Mouse (Mus musculus): ENCODE data around the gene Parp16. TPM values are rescaled to one million over a fixed set of nuclear protein-coding genes. Genes with fewer than 3 reads are reported as not detected.

Parp16 gene
- polyA plus RNA-seq, 1 experiment: 16.3 TPM

- Histone ChIP-seq H3K27me3 (ENCODE audit: control insufficient read depth, insufficient read depth, low read length) (no peaks in the 10 kb centered on the region), H3K4me1 (ENCODE audit: control insufficient read depth, insufficient read depth, insufficient read length, low read length) (no peaks in the 10 kb centered on the region), H3K36me3 (ENCODE audit: control insufficient read depth, insufficient read depth, low read length) (no peaks in the 10 kb centered on the region), H3K4me3 (ENCODE audit: low read depth, low read length) (no peak overlapping the region), H3K27ac (ENCODE audit: insufficient read depth, low read depth, low read length) (no peak overlapping the region)
- TF ChIP-seq POLR2A (IDR thresholded peaks at IDR 0.05; ENCODE audit: low read depth, low read length): no peak
- TF ChIP-seq CTCF (IDR thresholded peaks at IDR 0.05; ENCODE audit: extremely low read depth, insufficient read length, insufficient replicate concordance, low read depth, low read length): no peak
- 41% methylated on average over 9 of the region's 9 CpGs for WGBS
These were observed 49.1 kb downstream of the Parp16 start for GRCm38 (mm10) chr9:65244036-65244806.

DNA sequence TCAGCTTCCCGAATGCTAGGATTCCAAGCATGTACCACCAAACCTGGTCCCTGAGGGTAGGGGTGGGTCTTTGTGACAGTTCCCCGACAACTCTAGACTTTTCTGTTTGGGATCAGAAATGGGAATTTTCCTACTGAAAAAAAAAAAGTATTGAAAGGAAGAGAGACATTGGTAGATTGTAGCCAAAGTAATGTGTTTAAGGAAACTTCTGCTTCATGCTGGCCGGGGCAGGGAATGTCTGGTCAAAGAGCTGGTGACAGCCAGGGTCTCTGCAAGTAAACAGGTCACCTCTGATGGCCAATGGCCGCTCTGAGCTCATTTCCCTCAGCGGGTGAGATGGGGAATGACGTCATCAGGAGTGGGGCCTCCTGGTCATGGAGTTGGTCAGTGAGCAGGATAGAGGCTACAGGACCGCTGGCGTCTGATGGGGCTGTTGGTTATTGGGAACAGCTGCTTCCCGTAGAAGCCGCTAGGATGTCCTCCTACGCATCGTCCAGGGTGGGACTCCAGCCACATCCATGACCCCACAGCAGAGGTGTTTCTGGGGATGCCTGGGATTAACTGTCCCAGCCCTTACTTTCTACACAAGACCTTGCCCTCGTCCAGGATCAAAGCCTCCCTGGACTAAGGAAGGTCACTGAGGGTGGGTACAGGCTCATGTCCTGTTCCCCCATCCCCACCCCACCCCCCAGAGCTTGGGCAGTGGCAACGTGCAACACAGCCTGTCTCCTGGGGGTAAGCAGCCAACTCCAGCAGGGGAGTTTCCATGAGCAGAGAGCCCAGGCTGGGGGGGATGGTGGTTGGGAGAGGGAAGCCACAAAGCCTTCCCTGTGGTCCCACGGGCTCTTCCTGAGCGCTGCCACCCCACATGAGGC lies 52.6 kb downstream of the Parp16 start:
- 72% methylated on average over 16 of the region's 16 CpGs for WGBS
- Histone ChIP-seq H3K4me1 (ENCODE audit: control insufficient read depth, insufficient read depth, insufficient read length, low read length) (no peaks in the 10 kb centered on the region), H3K36me3 (ENCODE audit: control insufficient read depth, insufficient read depth, low read length) (no peaks in the 10 kb centered on the region), H3K27me3 (ENCODE audit: control insufficient read depth, insufficient read depth, low read length) (no peaks in the 10 kb centered on the region), H3K4me3 (ENCODE audit: low read depth, low read length) (no peak overlapping the region), H3K27ac (ENCODE audit: insufficient read depth, low read depth, low read length) (no peak overlapping the region)
- TF ChIP-seq CTCF (IDR thresholded peaks at IDR 0.05; ENCODE audit: extremely low read depth, insufficient read length, insufficient replicate concordance, low read depth, low read length): no peak
- TF ChIP-seq POLR2A (IDR thresholded peaks at IDR 0.05; ENCODE audit: low read depth, low read length): no peak

DNA sequence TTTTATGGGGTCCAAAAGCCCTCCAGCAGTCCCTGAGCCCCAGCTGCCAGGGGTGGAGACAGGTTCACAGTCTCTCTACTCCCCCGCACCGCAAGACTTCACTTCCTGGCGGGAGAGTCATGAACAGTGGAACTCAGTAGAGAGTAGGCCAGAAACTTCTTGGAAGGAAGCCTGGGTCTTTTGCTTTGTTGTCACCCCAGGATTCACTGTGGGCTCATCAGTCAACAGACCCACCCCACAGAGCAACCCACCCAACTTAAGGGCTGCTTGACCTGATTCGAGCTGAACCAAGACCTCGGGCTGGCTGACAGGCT lies 53.2 kb downstream of the Parp16 start:
- Histone ChIP-seq H3K36me3 (ENCODE audit: control insufficient read depth, insufficient read depth, low read length) (no peaks in the 10 kb centered on the region), H3K27me3 (ENCODE audit: control insufficient read depth, insufficient read depth, low read length) (no peaks in the 10 kb centered on the region), H3K4me3 (ENCODE audit: low read depth, low read length) (no peak overlapping the region), H3K4me1 (ENCODE audit: control insufficient read depth, insufficient read depth, insufficient read length, low read length) (no peaks in the 10 kb centered on the region), H3K27ac (ENCODE audit: insufficient read depth, low read depth, low read length) (no peak overlapping the region)
- 88% methylated on average over 5 of the region's 5 CpGs for WGBS
- TF ChIP-seq POLR2A (IDR thresholded peaks at IDR 0.05; ENCODE audit: low read depth, low read length) (no peak), CTCF (IDR thresholded peaks at IDR 0.05; ENCODE audit: extremely low read depth, insufficient read length, insufficient replicate concordance, low read depth, low read length) (no peak)

- 78% methylated on average over 3 of the region's 3 CpGs for whole genome bisulfite sequencing
- H3K27me3 ChIP-seq (ENCODE audit: control insufficient read depth, insufficient read depth, low read length): no peaks in the 10 kb centered on the region
- H3K36me3 ChIP-seq (ENCODE audit: control insufficient read depth, insufficient read depth, low read length): no peaks in the 10 kb centered on the region
- H3K4me1 ChIP-seq (ENCODE audit: control insufficient read depth, insufficient read depth, insufficient read length, low read length): no peaks in the 10 kb centered on the region
- TF ChIP-seq POLR2A (IDR thresholded peaks at IDR 0.05; ENCODE audit: low read depth, low read length): no peak
- TF ChIP-seq CTCF (IDR thresholded peaks at IDR 0.05; ENCODE audit: extremely low read depth, insufficient read length, insufficient replicate concordance, low read depth, low read length): no peak
- no peak overlapping the region for H3K4me3 ChIP-seq (ENCODE audit: low read depth, low read length)
- no peak overlapping the region for H3K27ac ChIP-seq (ENCODE audit: insufficient read depth, low read depth, low read length)
These were observed 56.9 kb downstream of the Parp16 start for GRCm38 (mm10) chr9:65252026-65252425.

GRCm38 (mm10) chr9:65255906-65256600 lies 60.9 kb downstream of the Parp16 start:
- H3K36me3 ChIP-seq (ENCODE audit: control insufficient read depth, insufficient read depth, low read length): no peaks in the 10 kb centered on the region
- TF ChIP-seq CTCF (IDR thresholded peaks at IDR 0.05; ENCODE audit: extremely low read depth, insufficient read length, insufficient replicate concordance, low read depth, low read length) (no peak), POLR2A (IDR thresholded peaks at IDR 0.05; ENCODE audit: low read depth, low read length) (no peak)
- 85% methylated on average over 11 of the region's 11 CpGs for WGBS
- no peaks in the 10 kb centered on the region for H3K27me3 ChIP-seq (ENCODE audit: control insufficient read depth, insufficient read depth, low read length)
- H3K27ac ChIP-seq (ENCODE audit: insufficient read depth, low read depth, low read length): no peak overlapping the region
- no peaks in the 10 kb centered on the region; the same call in 1 of the 2 replicates for H3K4me1 ChIP-seq (ENCODE audit: control insufficient read depth, insufficient read depth, insufficient read length, low read length)
- no peak overlapping the region for H3K4me3 ChIP-seq (ENCODE audit: low read depth, low read length)

- TF ChIP-seq CTCF (IDR thresholded peaks at IDR 0.05; ENCODE audit: extremely low read depth, insufficient read length, insufficient replicate concordance, low read depth, low read length): no peak
- no peak for TF ChIP-seq POLR2A (IDR thresholded peaks at IDR 0.05; ENCODE audit: low read depth, low read length)
- WGBS: 64% methylated on average over 9 of the region's 9 CpGs
- Histone ChIP-seq H3K27ac (ENCODE audit: insufficient read depth, low read depth, low read length) (no peak overlapping the region), H3K36me3 (ENCODE audit: control insufficient read depth, insufficient read depth, low read length) (no peaks in the 10 kb centered on the region), H3K4me1 (ENCODE audit: control insufficient read depth, insufficient read depth, insufficient read length, low read length) (no peaks in the 10 kb centered on the region; the same call in 1 of the 2 replicates), H3K4me3 (ENCODE audit: low read depth, low read length) (no peak overlapping the region), H3K27me3 (ENCODE audit: control insufficient read depth, insufficient read depth, low read length) (no peaks in the 10 kb centered on the region)
These were observed 62.2 kb downstream of the Parp16 start for GRCm38 (mm10) chr9:65257218-65257910.

Data from small intestine, adult 2 months (tissue).